ENCODE assay signal across 8 mouse cellular contexts in the genomic region with DNA sequence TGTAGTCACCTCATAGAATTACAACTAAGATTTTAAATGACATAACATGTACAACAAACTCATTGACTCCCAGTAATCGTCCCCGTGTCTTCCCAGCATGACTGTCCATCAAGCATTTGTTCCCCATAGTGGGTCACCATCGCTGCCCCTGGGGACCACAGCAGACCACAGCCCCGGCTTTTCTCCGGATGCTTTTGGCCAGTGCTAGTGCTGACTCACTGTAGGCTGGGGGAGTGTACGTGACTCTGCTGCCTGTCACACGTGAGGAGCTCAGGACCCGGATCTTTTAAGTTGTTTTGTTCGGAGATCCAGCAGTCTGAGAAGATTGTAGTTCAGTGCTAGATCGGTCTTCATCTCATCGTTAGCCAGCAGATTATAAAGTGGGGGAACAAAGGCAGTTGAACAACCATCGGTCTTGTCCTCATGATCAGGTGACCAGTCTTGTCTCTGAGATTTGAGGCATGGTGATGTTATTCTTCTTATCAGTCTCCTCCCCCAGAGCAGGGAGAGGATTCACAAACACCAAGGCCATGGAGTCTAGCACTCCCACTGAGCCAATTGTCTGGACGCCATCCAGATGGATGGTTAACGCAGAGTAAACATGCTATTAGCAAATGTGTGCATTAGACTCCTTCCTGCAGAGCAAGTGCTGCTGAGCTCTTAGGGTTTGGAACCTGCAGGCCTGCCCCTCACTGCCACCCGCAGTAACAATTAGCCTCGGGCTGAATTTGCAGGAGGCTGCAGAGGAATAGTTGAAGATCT.
DNase-seq lines count a peak whose midpoint lies in the region.
"Had no signal": no experiment of that assay in that cellular context is flagged by ENCODE, and none has a peak within 500 bp of the region (broad histone marks: within the 10 kb centered on the region; RNA-seq: fewer than 3 reads in every experiment).

No protein-coding gene starts in this region.

- intact Hi-C loops in left cerebral cortex, postnatal 4 days (cut with DNase I): no loop called here
- intact Hi-C loops in left cerebral cortex, postnatal 25 days (cut with DNase I): loop anchor here (5.0 kb wide), 1 partner anchor 73 kb away; no protein-coding TSS in a partner anchor

- peak; percentile 18 for DNase-seq in left cerebral cortex, postnatal 4 days
- no peak for DNase-seq in left cerebral cortex, postnatal 25 days (ENCODE audit: low spot score in 2 of 2)
- DNase-seq in ES-CJ7 (ENCODE audit: low read depth, low spot score): peak; percentile 59
- peak; percentile 78 for DNase-seq in R1 (ENCODE audit: low read depth, low spot score)
- peak; percentile 11 to 49 for DNase-seq in lung, postnatal 4 days
- no peak for DNase-seq in left cerebral cortex, adult 9 months (ENCODE audit: low spot score in 2 of 2)
- DNase-seq in left cerebral cortex, adult 18-20 months (ENCODE audit: low spot score in 2 of 2): no peak
- DNase-seq: right cerebral cortex, postnatal 14 days had no signal

Comparison
In these comparisons a context has a peak if more than half of its experiments do, and no peak if none do; other contexts are left out.
1. DNase-seq: peak in left cerebral cortex, postnatal 4 days (single experiment), ES-CJ7 (single experiment), R1 (single experiment) and lung, postnatal 4 days (2 of 2); none in left cerebral cortex, postnatal 25 days (0 of 2), left cerebral cortex, adult 9 months (0 of 2) and left cerebral cortex, adult 18-20 months (0 of 2).